ENCODE assay signal across 10 mouse cellular contexts in genomic region chr10:83107921-83108738, GRCm38 (mm10).
DNase-seq lines count a peak whose midpoint lies in the region; ATAC-seq and TF ChIP-seq lines count a peak whose summit lies in the region.
"Had no signal": no experiment of that assay in that cellular context is flagged by ENCODE, and none has a peak within 500 bp of the region (broad histone marks: within the 10 kb centered on the region; RNA-seq: fewer than 3 reads in every experiment).

No protein-coding gene starts in this region.

- intact Hi-C loops in left cerebral cortex, postnatal 4 days (cut with DNase I) = no loop called here

- no peaks in the 10 kb centered on the region for H3K9me3 ChIP-seq in intestine, embryonic 15.5 days
- no peaks in the 10 kb centered on the region for H3K9me3 ChIP-seq in intestine, postnatal 0 days (ENCODE audit: control insufficient read depth)
- H3K9me3 ChIP-seq in embryonic facial prominence, embryonic 11.5 days (replicated peaks; ENCODE audit: control insufficient read depth, low read length) = no peaks in the 10 kb centered on the region
- no peaks in the 10 kb centered on the region for H3K9me3 ChIP-seq in kidney, embryonic 14.5 days (ENCODE audit: control insufficient read depth, low read length)
- H3K9me3 ChIP-seq in heart, embryonic 12.5 days (replicated peaks) = no peaks in the 10 kb centered on the region

- H3K9ac ChIP-seq in intestine, embryonic 15.5 days = no peak overlapping the region
- no peak overlapping the region for H3K9ac ChIP-seq in intestine, postnatal 0 days (ENCODE audit: low read depth, low read length)
- H3K9ac ChIP-seq in embryonic facial prominence, embryonic 11.5 days (replicated peaks; ENCODE audit: low read length) = no peak overlapping the region
- H3K9ac ChIP-seq in kidney, embryonic 14.5 days (ENCODE audit: low read depth, low read length) = no peak overlapping the region
- H3K9ac ChIP-seq in heart, embryonic 12.5 days = no peak overlapping the region

- WGBS in intestine, embryonic 15.5 days = 54% methylated on average over 21 of the region's 21 CpGs
- 62% methylated on average over 21 of the region's 21 CpGs for WGBS in intestine, postnatal 0 days
- 41% methylated on average over 21 of the region's 21 CpGs for WGBS in embryonic facial prominence, embryonic 11.5 days
- 54% methylated on average over 21 of the region's 21 CpGs for WGBS in kidney, embryonic 14.5 days
- 64% methylated on average over 21 of the region's 21 CpGs for WGBS in heart, embryonic 12.5 days

- no peak overlapping the region for H3K27ac ChIP-seq in intestine, embryonic 15.5 days
- H3K27ac ChIP-seq in intestine, postnatal 0 days (ENCODE audit: low read depth, low read length) = no peak overlapping the region
- 0 out of 2 replicates have a peak overlapping the region, but pooled peaks have one; percentile 22 for H3K27ac ChIP-seq in embryonic facial prominence, embryonic 11.5 days (replicated peaks; ENCODE audit: low read depth, low read length)
- H3K27ac ChIP-seq in kidney, embryonic 14.5 days (ENCODE audit: low read depth, low read length) = no peak overlapping the region
- H3K27ac ChIP-seq in heart, embryonic 12.5 days (ENCODE audit: poor library complexity, severe bottlenecking) = no peak overlapping the region

- no peaks in the 10 kb centered on the region for H3K36me3 ChIP-seq in intestine, embryonic 15.5 days
- H3K36me3 ChIP-seq in intestine, postnatal 0 days (ENCODE audit: control insufficient read depth, insufficient read depth) = no peaks in the 10 kb centered on the region
- no peaks in the 10 kb centered on the region for H3K36me3 ChIP-seq in embryonic facial prominence, embryonic 11.5 days (replicated peaks; ENCODE audit: control insufficient read depth, insufficient read depth, low read depth, low read length)
- no peaks in the 10 kb centered on the region for H3K36me3 ChIP-seq in kidney, embryonic 14.5 days (ENCODE audit: control insufficient read depth, insufficient read depth, low read length)
- no peaks in the 10 kb centered on the region for H3K36me3 ChIP-seq in heart, embryonic 12.5 days

- no peak overlapping the region for H3K4me2 ChIP-seq in intestine, embryonic 15.5 days (replicated peaks)
- H3K4me2 ChIP-seq in intestine, postnatal 0 days (replicated peaks; ENCODE audit: low read depth) = no peak overlapping the region
- no peak overlapping the region for H3K4me2 ChIP-seq in embryonic facial prominence, embryonic 11.5 days (ENCODE audit: low read depth, low read length)
- no peak overlapping the region for H3K4me2 ChIP-seq in kidney, embryonic 14.5 days (replicated peaks; ENCODE audit: low read depth, low read length)
- no peak overlapping the region for H3K4me2 ChIP-seq in heart, embryonic 12.5 days

- no peak for TF ChIP-seq CTCF in intestine, postnatal 0 days (IDR thresholded peaks at IDR 0.05; ENCODE audit: low read depth)

- ATAC-seq in intestine, embryonic 15.5 days = peak; percentile 24; the same call in 1 of the 2 replicates
- no peak for ATAC-seq in intestine, postnatal 0 days
- ATAC-seq in embryonic facial prominence, embryonic 11.5 days (replicated peaks; ENCODE audit: insufficient number of reproducible peaks, low FRiP score, low TSS enrichment, low read depth) = no peak
- no peak for ATAC-seq in kidney, embryonic 14.5 days (ENCODE audit: low FRiP score, low TSS enrichment)
- ATAC-seq in heart, embryonic 12.5 days (ENCODE audit: insufficient number of reproducible peaks, low FRiP score) = no peak
- ATAC-seq: activated CD4-positive, CD25-positive, alpha-beta regulatory T cell, adult 4 months had no signal

- no peaks in the 10 kb centered on the region for H3K27me3 ChIP-seq in intestine, embryonic 15.5 days (replicated peaks)
- H3K27me3 ChIP-seq in intestine, postnatal 0 days (replicated peaks; ENCODE audit: control insufficient read depth, insufficient read depth, low read length) = no peaks in the 10 kb centered on the region
- no peaks in the 10 kb centered on the region; the same call in 1 of the 2 replicates for H3K27me3 ChIP-seq in embryonic facial prominence, embryonic 11.5 days (ENCODE audit: control insufficient read depth, insufficient read depth, low read length)
- H3K27me3 ChIP-seq in kidney, embryonic 14.5 days (ENCODE audit: control insufficient read depth, insufficient read depth, low read length) = no peaks in the 10 kb centered on the region
- H3K27me3 ChIP-seq in heart, embryonic 12.5 days (replicated peaks) = no peaks in the 10 kb centered on the region

- peaks cover 23% of the 10 kb centered on the region for H3K4me1 ChIP-seq in intestine, embryonic 15.5 days (replicated peaks)
- H3K4me1 ChIP-seq in intestine, postnatal 0 days (replicated peaks; ENCODE audit: control insufficient read depth, insufficient read depth, low read length) = 0 out of 2 replicates have a peak, but pooled peaks cover 6% of the 10 kb centered on the region
- H3K4me1 ChIP-seq in embryonic facial prominence, embryonic 11.5 days (ENCODE audit: control insufficient read depth, insufficient read depth, low read length) = 0 out of 2 replicates have a peak, but pooled peaks cover 3% of the 10 kb centered on the region
- peaks cover 16% of the 10 kb centered on the region for H3K4me1 ChIP-seq in kidney, embryonic 14.5 days (ENCODE audit: control insufficient read depth, insufficient read depth, low read length)
- H3K4me1 ChIP-seq in heart, embryonic 12.5 days (replicated peaks) = peaks cover 45% of the 10 kb centered on the region

- peak; percentile 73 for DNase-seq in Muller cell, postnatal 12 days (ENCODE audit: inconsistent ontology term)
- no peak for DNase-seq in embryonic facial prominence, embryonic 11.5 days (ENCODE audit: low spot score)
- DNase-seq in left cerebral cortex, postnatal 4 days = peak; percentile 34
- no peak for DNase-seq in c-Kit-positive CD71-positive TER-119-positive erythroid progenitor cells, embryonic 14.5 days (ENCODE audit: low spot score)
- DNase-seq: kidney, postnatal 36 days had no signal

- H3K4me3 ChIP-seq in intestine, embryonic 15.5 days (replicated peaks) = no peak overlapping the region
- no peak overlapping the region for H3K4me3 ChIP-seq in intestine, postnatal 0 days (ENCODE audit: low read depth, low read length)
- H3K4me3 ChIP-seq in embryonic facial prominence, embryonic 11.5 days (ENCODE audit: low read depth, low read length) = no peak overlapping the region
- no peak overlapping the region for H3K4me3 ChIP-seq in kidney, embryonic 14.5 days (ENCODE audit: low read length)
- H3K4me3 ChIP-seq in heart, embryonic 12.5 days = no peak overlapping the region

Comparison
In these comparisons a context has a peak if more than half of its experiments do, and no peak if none do; other contexts are left out.
1. DNase-seq: peak in Muller cell, postnatal 12 days (single experiment) and left cerebral cortex, postnatal 4 days (single experiment); none in embryonic facial prominence, embryonic 11.5 days (single experiment) and c-Kit-positive CD71-positive TER-119-positive erythroid progenitor cells, embryonic 14.5 days (single experiment).